Mouse (Mus musculus) heart, adult 2 months (tissue): Measurements from ENCODE around the gene Agbl4.

ENCODE experiments used
- CTCF ChIP-seq: fragments of 200-600 bp; IDR thresholded peaks from 2 replicates; pipeline ENCODE4 v1.8.1; 2022; ENCODE audit warnings: antibody characterized with exemption, mild to moderate bottlenecking, moderate library complexity
- EP300 ChIP-seq: fragments of 200-500 bp; IDR thresholded peaks from 2 replicates; pipeline ENCODE4 v1.6.1; 2011; ENCODE audit warnings: low read depth, low read length, control low read depth; ENCODE audit not compliant: insufficient read depth

GRCm38 (mm10) chr4:111350615-111351525 lies 953.4 kb downstream of the Agbl4 start:
- TF ChIP-seq EP300, result no peak
- no peak for TF ChIP-seq CTCF
